Mouse (Mus musculus) midbrain, embryonic 14.5 days (tissue): ENCODE data around the gene Gm20458. TPM values are rescaled to one million over a fixed set of nuclear protein-coding genes. Genes with fewer than 3 reads are reported as not detected.
A peak's percentile ranks its signal among the peaks of the same experiment; 100 is the strongest.

Experiments used
- ATAC-seq: fragments of 200-750 bp; cut with Nextera tagmentation; 2 replicates; pipeline ENCODE4 v1.8.0; 2017; ENCODE audit warnings: moderate number of reproducible peaks, moderate library complexity; ENCODE audit not compliant: low FRiP score, low TSS enrichment
- DNase-seq: peaks from one replicate; pipeline ENCODE4 v3.0.0-alpha.2; 2015
- H3K27ac ChIP-seq: fragments of 300-500 bp; sonication (generic); replicated peaks from 2 replicates; pipeline ENCODE4 v1.5.1; 2014; ENCODE audit warnings: mild to moderate bottlenecking, low read depth, low read length, moderate library complexity
- H3K27me3 ChIP-seq: fragments of 300-500 bp; sonication (generic); 2 replicates; pipeline ENCODE4 v1.6.1; 2014; ENCODE audit warnings: low read length, control low read depth, mixed read lengths; ENCODE audit not compliant: control insufficient read depth, insufficient read depth
- H3K36me3 ChIP-seq: fragments of 300-500 bp; sonication (generic); 2 replicates; pipeline ENCODE4 v1.6.1; 2014; ENCODE audit warnings: low read length, control low read depth; ENCODE audit not compliant: control insufficient read depth, insufficient read depth
- H3K4me1 ChIP-seq: fragments of 300-500 bp; sonication (generic); 2 replicates; pipeline ENCODE4 v1.6.1; 2014; ENCODE audit warnings: mild to moderate bottlenecking, antibody characterized with exemption, low read length, control low read depth; ENCODE audit not compliant: control insufficient read depth, insufficient read depth
- H3K4me2 ChIP-seq: fragments of 300-500 bp; sonication (generic); 2 replicates; pipeline ENCODE4 v1.6.1; 2014; ENCODE audit warnings: mild to moderate bottlenecking, low read length, moderate library complexity
- H3K4me3 ChIP-seq: fragments of 300-500 bp; sonication (generic); replicated peaks from 2 replicates; pipeline ENCODE4 v1.5.1; 2014; ENCODE audit warnings: low read depth, low read length
- H3K9ac ChIP-seq: fragments of 300-500 bp; sonication (generic); replicated peaks from 2 replicates; pipeline ENCODE4 v1.6.1; 2014; ENCODE audit warnings: mild to moderate bottlenecking, low read length, moderate library complexity
- H3K9me3 ChIP-seq: fragments of 300-500 bp; sonication (generic); 2 replicates; pipeline ENCODE4 v1.6.1; 2016; ENCODE audit warnings: low read length, control low read depth, mixed read lengths; ENCODE audit not compliant: control insufficient read depth
- WGBS: fragments of 180-500 bp; shearing (Covaris S2); extraction: QIAGEN DNeasy Blood & Tissue Kit; methylation state at CpG from one replicate; pipeline ENCODE4 v1.1.7; 2014; 5-methylcytosine and 5-hydroxymethylcytosine counted together
- polyA plus RNA-seq: library from polyadenylated mRNA; unstranded; fragments of >200 nt; fragmentation: Nextera tagmentation; extraction: Ambion mirVana; gene quantifications from 2 replicates; pipeline ENCODE4 v1.2.1, GENCODE M21; 2014

Gene Gm20458
- polyA plus RNA-seq, 1 experiment from 2014 or later: 5.1 TPM

GRCm38 (mm10) chr2:164454846-164455245, 5.9 kb upstream of the Gm20458 start:
- no peak for ATAC-seq
- H3K9ac ChIP-seq: no peak overlapping the region
- DNase-seq: no peak
- H3K4me2 ChIP-seq: no peak overlapping the region
- no peaks in the 10 kb centered on the region for H3K36me3 ChIP-seq
- H3K4me3 ChIP-seq: no peak overlapping the region
- H3K27ac ChIP-seq: no peak overlapping the region
- no peaks in the 10 kb centered on the region for H3K27me3 ChIP-seq
- H3K4me1 ChIP-seq: 0 out of 2 replicates have a peak, but pooled peaks cover 5% of the 10 kb centered on the region
- H3K9me3 ChIP-seq: no peaks in the 10 kb centered on the region
- 82% methylated on average over 10 of the region's 10 CpGs for WGBS

DNA sequence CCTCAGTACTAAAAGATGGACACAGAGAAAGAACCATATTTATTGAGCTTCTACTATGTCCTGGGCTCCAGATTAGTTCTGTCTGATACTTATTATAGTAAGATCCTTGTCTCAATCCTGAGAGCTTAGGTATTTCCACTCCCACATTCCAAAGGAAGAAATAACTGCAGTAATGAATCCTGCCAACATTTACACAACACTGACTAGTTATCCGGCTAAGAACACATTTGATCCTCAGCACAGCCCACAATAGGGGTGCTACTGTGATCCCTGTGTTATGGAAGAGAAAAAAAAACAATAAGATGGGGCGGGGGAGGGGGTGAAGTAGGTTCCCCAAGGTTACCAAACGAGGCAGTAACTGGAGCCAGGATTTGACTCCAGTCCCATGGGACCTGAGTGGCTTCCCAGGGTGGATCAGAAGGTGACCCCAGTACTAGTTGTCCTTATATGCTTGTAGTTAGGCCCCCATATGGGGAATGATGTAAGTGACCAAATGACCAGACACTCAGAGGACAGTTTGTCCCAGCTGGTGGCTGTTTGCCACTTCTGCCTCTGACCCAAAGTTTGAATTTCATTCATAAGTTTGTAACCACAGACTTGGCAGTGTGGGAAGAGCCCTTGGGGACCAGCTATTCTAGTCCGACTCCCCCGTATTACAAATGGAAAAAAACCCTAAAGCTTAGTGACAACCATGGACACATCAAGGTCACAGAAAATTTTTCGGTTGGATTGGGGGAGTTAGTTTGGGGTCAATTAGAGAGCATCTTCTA, 5.2 kb upstream of the Gm20458 start:
- no peak overlapping the region for H3K9ac ChIP-seq
- no peak for ATAC-seq
- no peak overlapping the region for H3K4me3 ChIP-seq
- WGBS: 72% methylated on average over 6 of the region's 6 CpGs
- no peak overlapping the region for H3K27ac ChIP-seq
- H3K27me3 ChIP-seq: no peaks in the 10 kb centered on the region
- H3K9me3 ChIP-seq: no peaks in the 10 kb centered on the region
- H3K4me2 ChIP-seq: no peak overlapping the region
- 0 out of 2 replicates have a peak, but pooled peaks cover 5% of the 10 kb centered on the region for H3K4me1 ChIP-seq
- DNase-seq: no peak
- no peaks in the 10 kb centered on the region for H3K36me3 ChIP-seq

DNA sequence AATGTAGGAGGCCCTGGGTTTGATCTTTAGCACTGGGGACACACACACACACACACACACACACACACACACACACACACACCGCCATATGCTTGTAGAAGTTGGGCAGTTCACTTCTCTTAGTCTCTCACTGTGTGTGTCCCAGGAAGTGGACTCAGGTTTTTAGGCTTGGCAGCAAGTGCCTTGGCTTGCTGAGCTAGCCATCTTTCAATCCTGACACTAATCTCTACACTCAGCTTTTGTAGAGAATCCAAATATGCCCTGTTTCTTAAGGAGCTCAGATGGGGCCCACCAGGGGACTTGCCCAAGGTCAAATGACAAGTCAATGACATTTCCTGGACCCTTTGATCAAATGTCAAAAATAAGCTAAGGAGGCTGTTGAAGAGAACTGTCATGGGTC, 4.4 kb upstream of the Gm20458 start:
- H3K9ac ChIP-seq: no peak overlapping the region

DNA sequence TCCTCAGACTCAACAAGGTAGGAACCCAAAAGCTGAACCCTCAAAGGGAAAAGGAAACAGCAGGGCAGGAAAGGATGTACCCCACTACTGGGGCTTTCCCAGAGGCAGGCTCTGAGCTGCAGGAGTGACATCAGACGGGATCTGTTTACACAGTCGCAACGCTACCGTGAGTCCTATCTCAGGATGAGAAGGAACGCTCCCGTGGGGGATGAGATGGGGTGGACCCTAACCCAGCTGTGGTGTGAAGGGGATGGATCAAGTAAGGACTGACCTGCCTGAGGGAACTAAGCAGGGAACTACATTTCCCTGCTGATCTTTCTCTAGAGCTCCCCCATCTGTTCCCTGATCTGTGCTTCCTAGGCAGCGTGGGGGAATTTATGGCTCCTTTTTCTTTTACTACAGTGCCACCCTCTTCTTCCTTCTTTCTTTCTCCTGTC, 3.9 kb upstream of the Gm20458 start, which contains the start of gene Sys1:
Gene Sys1 (plus strand): TSS at position 101 of the 437 bp plus-strand sequence.
- ATAC-seq (no peak), DNase-seq (peak; percentile 37)
- peak within 1 kb of the TSS; percentile 23; the same call in 1 of the 2 replicates for H3K9ac ChIP-seq
- H3K36me3 ChIP-seq: no peaks in the 10 kb centered on the region
- peaks cover 7% of the 10 kb centered on the region for H3K4me1 ChIP-seq
- H3K9me3 ChIP-seq: no peaks in the 10 kb centered on the region
- H3K4me2 ChIP-seq: peak within 1 kb of the TSS; percentile 33; the same call in 1 of the 2 replicates
- WGBS: 3% methylated on average over 7 of the region's 7 CpGs
- no peak within 1 kb of the TSS for H3K27ac ChIP-seq
- H3K4me3 ChIP-seq: no peak within 1 kb of the TSS
- no peaks in the 10 kb centered on the region for H3K27me3 ChIP-seq

More for the DNA sequence above, 4.4 kb upstream of the Gm20458 start:
- no peak for ATAC-seq
- Histone ChIP-seq H3K4me2 (peak overlapping the region; percentile 33; the same call in 1 of the 2 replicates), H3K27ac (no peak overlapping the region), H3K9me3 (no peaks in the 10 kb centered on the region), H3K4me1 (0 out of 2 replicates have a peak, but pooled peaks cover 5% of the 10 kb centered on the region), H3K27me3 (no peaks in the 10 kb centered on the region), H3K4me3 (no peak overlapping the region), H3K36me3 (no peaks in the 10 kb centered on the region)
- DNase-seq: no peak
- 84% methylated on average over 1 of the region's 1 CpGs for WGBS

- H3K27me3 ChIP-seq: no peaks in the 10 kb centered on the region
- 74% methylated on average over 7 of the region's 7 CpGs for WGBS
- ATAC-seq (no peak), DNase-seq (no peak)
- H3K36me3 ChIP-seq: peaks cover 4% of the 10 kb centered on the region; the same call in 1 of the 2 replicates
- no peak overlapping the region for H3K27ac ChIP-seq
- H3K4me3 ChIP-seq: no peak overlapping the region
- H3K4me2 ChIP-seq: no peak overlapping the region
- no peak overlapping the region for H3K9ac ChIP-seq
- H3K9me3 ChIP-seq: no peaks in the 10 kb centered on the region
- H3K4me1 ChIP-seq: peaks cover 16% of the 10 kb centered on the region
These were observed 2.8 kb upstream of the Gm20458 start for GRCm38 (mm10) chr2:164457942-164458341.

- DNase-seq: no peak
- WGBS: 86% methylated on average over 8 of the region's 8 CpGs
- H3K9me3 ChIP-seq: no peaks in the 10 kb centered on the region
These were observed 2.2 kb upstream of the Gm20458 start for GRCm38 (mm10) chr2:164458535-164458934.

GRCm38 (mm10) chr2:164465161-164465560, 4.4 kb downstream of the Gm20458 start:
- ATAC-seq (no peak), DNase-seq (no peak)
- H3K27me3 ChIP-seq: no peaks in the 10 kb centered on the region
- peaks cover 12% of the 10 kb centered on the region for H3K4me1 ChIP-seq
- H3K4me2 ChIP-seq: no peak overlapping the region
- no peak overlapping the region for H3K27ac ChIP-seq
- no peak overlapping the region for H3K4me3 ChIP-seq
- peaks cover 55% of the 10 kb centered on the region for H3K36me3 ChIP-seq
- H3K9me3 ChIP-seq: no peaks in the 10 kb centered on the region
- H3K9ac ChIP-seq: no peak overlapping the region

More at GRCm38 (mm10) chr2:164458535-164458934, 2.2 kb upstream of the Gm20458 start:
- H3K27me3 ChIP-seq: no peaks in the 10 kb centered on the region
- ATAC-seq: no peak
- no peak overlapping the region for H3K4me3 ChIP-seq
- H3K27ac ChIP-seq: no peak overlapping the region
- H3K4me2 ChIP-seq: no peak overlapping the region
- no peak overlapping the region for H3K9ac ChIP-seq
- H3K4me1 ChIP-seq: peaks cover 16% of the 10 kb centered on the region
- peaks cover 10% of the 10 kb centered on the region; the same call in 1 of the 2 replicates for H3K36me3 ChIP-seq

DNA sequence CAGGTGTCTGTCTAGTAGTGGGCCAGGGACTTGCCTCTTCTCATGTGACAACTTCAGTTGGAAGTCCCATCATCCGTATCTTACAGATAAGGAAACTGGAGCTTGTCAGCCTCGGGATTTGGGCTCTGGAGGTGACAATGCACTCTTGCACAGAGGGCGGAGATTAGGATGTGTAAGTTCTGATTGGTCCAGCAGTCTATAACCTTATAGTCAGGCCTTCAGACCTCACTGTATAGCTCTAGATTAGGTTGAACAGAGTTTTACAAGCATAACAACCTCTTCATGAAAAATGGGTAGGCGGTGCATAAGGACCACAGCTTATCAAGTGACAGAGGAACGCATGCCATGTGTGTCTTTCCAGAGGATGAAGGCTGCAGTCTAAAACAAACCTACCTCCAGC, 6.0 kb downstream of the Gm20458 start:
- no peak overlapping the region for H3K27ac ChIP-seq
- peaks cover 10% of the 10 kb centered on the region for H3K4me1 ChIP-seq
- DNase-seq (no peak), ATAC-seq (no peak)
- H3K36me3 ChIP-seq: peaks cover 63% of the 10 kb centered on the region
- no peaks in the 10 kb centered on the region for H3K9me3 ChIP-seq
- WGBS: 84% methylated on average over 5 of the region's 5 CpGs
- H3K9ac ChIP-seq: no peak overlapping the region
- H3K4me3 ChIP-seq: no peak overlapping the region
- no peak overlapping the region for H3K4me2 ChIP-seq
- no peaks in the 10 kb centered on the region for H3K27me3 ChIP-seq

- peak; percentile 65 for DNase-seq
- WGBS: 35% methylated on average over 10 of the region's 10 CpGs
- Histone ChIP-seq H3K36me3 (peaks cover 63% of the 10 kb centered on the region), H3K27ac (no peak overlapping the region), H3K9ac (no peak overlapping the region), H3K4me2 (no peak overlapping the region), H3K4me1 (no peaks in the 10 kb centered on the region), H3K27me3 (no peaks in the 10 kb centered on the region), H3K4me3 (no peak overlapping the region), H3K9me3 (no peaks in the 10 kb centered on the region)
- ATAC-seq: no peak
These were observed 9.5 kb downstream of the Gm20458 start for GRCm38 (mm10) chr2:164470254-164470653.
